Mouse (Mus musculus) brain, adult 2 months (tissue): Measurements from ENCODE around the gene Cdc42ep2.

Source experiments
- DNase-seq: peaks from one replicate; pipeline ENCODE4 v3.0.0; 2011; ENCODE audit warnings: low read depth, low spot score

The Cdc42ep2 gene

DNA sequence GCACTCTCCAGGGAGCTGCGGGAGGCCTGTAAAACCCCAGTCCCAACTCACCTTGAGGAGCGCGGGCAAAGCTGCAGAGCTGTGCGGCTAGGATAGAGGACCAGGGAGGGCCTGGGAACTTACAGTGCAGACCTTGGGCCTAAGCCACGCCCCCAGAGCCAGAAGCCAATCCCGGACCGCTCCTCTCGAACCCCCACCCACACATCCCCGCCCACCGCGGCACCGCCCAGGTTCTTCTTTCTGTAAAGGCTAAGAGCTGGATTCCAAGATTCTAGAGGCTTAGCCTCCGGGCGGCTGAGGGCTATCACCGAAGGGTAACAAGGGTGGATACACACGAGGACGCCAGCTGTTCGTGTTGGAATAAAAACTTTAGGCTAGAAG is at the start of gene Cdc42ep2:
Gene Cdc42ep2 (minus strand): TSS at position 104 of the 381 bp plus-strand sequence.
- DNase-seq: peak; percentile 99

DNA sequence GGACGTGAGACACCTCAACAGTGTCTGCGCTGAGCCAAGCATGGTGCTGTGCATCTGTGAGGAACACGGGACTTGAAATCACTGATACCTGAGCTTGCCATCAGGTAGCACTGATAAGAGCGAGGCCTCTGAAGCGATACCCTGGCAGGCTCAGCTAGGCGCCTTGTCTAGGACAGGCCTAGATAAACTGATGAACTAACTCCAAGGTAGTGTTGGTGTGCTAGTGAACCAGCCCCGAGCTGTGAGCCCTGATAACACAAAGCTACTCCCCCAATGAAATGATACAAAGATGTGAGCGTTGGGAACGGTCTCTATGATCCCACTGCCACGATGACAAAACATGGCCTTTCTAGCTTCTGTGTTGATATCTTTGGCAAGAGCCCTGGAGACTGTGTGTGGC is 43.0 kb upstream of the Cdc42ep2 start:
- DNase-seq: no peak

DNA sequence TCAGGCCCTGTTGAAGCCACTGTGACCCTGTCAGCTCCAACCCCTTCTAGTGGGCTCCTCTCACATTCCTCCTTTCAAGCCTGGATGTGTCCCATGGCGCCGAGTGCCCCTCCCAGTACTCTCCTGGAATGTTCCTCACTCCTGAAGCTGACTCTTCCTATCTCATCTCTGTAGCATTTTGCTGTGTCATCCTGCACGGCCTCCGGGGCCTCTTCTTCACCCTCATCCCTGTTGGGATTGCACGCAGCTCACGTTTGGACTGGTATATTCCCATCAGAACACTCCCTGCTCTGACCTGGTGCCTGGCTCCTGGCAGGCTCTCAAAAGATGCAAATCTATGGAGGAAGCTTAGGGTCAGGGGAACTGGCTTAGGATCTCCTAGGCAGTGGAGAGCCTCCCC is 42.2 kb upstream of the Cdc42ep2 start:
- no peak for DNase-seq

GRCm38 (mm10) chr19:5965910-5966309 is 41.3 kb upstream of the Cdc42ep2 start:
- DNase-seq: no peak

GRCm38 (mm10) chr19:5965280-5965679 is 40.7 kb upstream of the Cdc42ep2 start:
- peak; percentile 89 for DNase-seq

DNA sequence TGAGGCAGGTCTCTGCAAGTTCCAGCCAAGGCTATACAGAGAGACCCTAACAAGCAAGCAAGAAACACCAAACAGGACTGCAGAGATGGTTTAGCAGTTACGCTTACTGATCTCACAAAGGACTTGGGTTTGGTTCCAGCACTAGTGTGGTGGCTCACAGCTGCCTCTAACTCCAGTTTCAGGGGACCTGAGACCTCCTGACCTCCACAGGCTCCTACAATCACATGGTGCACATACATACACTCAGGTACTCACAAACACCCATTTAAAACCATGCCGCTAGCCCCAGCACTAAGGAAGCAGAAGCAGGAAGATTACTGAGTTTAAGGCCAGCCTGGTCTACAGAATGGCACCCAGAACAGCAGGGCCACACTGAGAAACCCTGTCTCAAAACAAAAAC is 40.2 kb upstream of the Cdc42ep2 start:
- no peak for DNase-seq

GRCm38 (mm10) chr19:5963883-5964562 is 39.4 kb upstream of the Cdc42ep2 start, which contains the start of gene Pola2:
Pola2 (minus strand) TSS chr19:5964202.
- peak; percentile 92 for DNase-seq

DNA sequence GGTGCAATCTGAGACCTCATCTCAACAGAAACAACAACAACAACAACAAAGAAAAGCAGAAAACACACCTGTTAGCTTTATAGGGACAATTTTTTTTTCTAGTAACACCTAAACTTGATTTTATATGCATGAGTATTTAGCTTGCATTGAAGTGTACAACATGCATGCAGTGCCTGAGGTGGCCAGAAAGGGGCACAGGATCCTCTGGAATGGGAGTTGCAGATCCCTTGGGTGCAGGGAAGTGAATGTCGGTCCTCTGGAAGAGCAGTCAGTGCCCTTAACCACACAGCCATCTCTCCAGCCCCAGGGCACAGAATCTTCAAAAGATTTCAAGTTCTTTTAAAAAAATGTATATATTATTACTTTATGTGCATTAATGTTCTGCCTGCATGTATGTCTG is 38.0 kb upstream of the Cdc42ep2 start:
- no peak for DNase-seq

DNA sequence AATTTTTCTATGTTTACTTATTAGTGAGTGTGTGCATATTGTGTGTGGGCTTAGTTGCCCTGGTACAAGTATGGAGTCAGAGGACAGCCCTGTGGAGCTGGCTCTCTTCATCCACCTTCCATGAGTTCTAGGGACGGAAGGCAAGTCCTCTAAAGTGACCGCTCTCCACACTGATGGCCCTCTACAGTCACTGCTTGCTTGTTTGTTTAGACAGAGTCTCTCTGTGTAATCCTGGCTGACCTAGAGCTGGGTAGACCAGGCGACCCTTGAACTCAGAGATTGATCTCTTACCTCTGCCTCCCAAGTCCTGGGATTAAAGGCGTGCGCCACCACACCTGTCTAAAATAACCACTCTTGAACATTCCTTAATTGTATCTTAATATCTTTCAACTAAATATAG is 32.8 kb upstream of the Cdc42ep2 start:
- DNase-seq: no peak

GRCm38 (mm10) chr19:5956685-5957084 is 32.1 kb upstream of the Cdc42ep2 start:
- DNase-seq: peak; percentile 92

DNA sequence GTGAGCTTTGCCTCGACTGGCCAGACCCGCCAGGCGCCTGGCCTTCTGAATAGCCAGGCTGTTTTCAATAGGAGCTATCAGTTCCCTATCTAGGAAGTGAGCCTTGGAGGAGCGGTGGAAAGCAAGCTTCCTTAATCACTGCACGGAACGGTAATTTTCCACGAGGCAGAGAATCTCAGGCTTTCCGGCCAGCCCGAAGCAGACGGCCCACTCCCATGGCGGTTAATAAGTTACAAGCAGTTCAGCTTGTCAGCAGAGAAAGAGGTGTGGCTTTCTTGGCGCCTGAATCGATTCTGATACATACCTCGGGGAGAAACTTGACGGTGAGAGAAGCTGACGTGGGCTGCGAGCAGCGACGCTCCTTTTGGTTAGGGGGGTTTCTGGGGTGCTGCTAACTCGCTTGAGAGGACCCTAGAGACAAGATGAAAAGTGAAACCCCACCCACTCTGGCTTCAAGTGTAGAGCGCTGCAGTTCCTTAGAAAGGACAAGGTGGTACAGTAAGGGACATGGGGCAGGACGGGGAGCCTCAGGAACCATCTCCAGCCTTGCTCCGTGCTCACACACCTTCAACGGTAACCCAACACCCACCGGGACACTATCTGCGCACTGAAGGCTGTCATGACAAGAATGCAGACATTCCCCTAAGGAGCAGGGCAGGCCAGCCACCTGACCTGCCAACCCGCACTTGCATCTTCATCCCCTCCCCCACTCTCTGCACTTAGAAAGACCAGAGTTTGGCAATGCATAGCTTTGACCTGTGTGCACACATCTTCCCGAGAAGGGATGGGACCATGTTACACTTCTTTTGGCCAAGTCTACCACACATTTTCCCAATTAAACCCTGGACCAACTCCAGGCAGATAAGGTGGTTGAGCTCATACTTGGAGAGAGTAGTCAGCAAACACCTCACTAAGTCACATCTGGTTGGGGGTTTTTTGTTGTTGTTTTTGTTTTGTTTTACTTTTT is 31.4 kb upstream of the Cdc42ep2 start:
- no peak for DNase-seq

DNA sequence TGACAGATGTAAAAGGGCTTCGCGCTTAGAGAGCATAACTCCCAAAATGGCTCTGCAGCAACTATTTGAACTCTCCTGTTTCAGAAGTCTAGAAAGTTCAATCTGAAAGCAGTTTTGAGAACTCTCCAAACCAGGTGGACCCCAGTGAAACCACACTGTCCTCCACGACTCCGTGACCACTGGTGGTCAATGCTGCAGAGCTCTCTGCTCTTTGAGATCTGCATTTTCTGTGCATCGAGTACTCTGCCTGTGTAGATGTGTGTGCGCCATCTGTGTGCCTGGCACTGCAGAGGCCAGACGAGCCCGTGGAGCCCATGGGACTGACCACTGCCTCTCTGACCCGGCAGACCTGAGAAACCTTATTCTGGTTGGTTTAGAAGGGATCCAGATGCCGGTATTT is 30.3 kb upstream of the Cdc42ep2 start:
- no peak for DNase-seq

- DNase-seq: no peak
These were observed 29.6 kb upstream of the Cdc42ep2 start for GRCm38 (mm10) chr19:5954031-5954710.

DNA sequence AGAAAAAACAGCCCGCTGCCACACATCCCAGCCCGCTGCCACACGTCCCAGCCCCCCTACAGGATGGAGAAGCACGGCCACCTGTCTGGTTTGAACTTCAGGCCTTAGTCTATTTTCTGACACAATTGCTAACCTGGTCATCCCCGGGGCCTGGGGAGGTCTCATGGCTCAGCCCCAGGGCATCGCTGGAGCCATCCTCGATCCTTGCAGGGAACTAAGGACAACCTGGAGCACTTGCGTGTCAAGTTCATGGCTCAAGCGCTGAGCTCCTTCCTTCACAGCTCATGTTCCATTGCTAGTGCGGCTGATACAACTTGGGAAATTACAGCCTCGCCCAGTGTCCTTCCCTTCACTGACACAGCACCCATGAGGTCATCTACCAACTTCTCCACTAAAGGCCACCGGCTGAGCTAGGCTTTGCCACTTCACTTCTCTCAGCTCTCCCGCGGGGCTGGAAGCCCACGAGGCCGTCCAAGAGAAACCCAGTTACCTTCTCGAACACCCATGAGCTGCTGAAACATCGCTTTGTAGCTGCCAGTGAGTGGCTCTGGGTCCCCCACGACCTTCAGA is 28.7 kb upstream of the Cdc42ep2 start:
- no peak for DNase-seq

- no peak for DNase-seq
These were observed 27.6 kb upstream of the Cdc42ep2 start for GRCm38 (mm10) chr19:5952071-5952691.

DNA sequence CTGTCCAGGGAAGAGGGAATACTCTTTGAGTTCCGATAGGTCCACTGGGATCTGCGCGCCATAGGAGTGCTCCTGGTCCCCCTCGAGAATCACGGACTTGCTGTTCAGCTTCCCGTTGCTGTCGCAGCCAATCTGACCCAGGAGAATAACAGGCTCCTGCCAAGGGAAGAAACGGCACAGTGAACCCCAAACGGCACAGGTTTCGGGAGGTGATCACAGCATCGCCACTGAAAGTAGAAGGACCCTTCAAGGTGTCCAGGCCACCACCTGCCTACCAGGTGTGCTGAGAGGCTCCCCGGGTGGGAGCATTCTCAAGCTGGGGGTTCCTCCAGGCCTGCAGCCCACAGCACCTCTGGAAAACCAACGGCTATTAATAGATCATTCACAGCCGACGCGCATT is 27.0 kb upstream of the Cdc42ep2 start:
- no peak for DNase-seq

DNA sequence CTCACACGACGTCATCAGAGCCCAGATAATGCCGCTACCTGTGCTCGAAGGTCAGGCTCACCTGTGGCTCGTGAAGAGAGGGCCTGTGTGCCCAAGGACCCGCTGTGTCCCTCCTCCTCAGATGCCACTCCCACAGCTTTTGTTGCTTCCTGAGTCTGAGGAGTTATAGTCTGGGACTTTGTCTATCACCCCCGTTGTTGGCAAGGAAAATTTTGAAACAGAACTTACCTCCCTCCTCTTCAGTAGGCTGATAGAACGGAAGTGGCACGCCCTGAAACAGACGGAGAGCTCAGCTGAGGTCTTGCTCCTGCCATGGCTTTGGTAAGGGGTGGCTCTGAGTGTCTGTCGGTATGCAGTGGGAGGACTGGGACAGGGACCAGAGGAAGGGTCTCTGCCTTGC is 25.6 kb upstream of the Cdc42ep2 start:
- DNase-seq: no peak

GRCm38 (mm10) chr19:5945891-5946290 is 21.3 kb upstream of the Cdc42ep2 start:
- no peak for DNase-seq

DNA sequence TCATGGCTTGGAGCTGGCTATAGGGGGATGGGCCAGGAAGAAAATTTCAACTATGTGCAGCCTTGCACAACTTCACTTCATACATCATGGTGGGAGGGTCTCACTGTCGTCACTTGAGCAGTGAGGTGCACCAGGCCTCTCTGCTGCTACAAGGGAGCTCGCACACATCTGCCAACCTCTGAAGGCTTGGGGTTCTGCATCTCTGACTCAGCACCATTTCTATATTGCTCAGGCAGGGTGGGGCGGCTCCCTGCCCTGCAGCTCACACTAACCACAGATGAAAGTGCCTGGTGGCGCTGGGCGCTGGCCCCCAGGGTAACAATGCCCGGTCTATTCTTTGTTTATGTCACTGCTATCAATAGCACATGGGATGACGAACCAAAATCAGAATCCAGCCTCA is 20.4 kb upstream of the Cdc42ep2 start:
- peak; percentile 89 for DNase-seq

DNA sequence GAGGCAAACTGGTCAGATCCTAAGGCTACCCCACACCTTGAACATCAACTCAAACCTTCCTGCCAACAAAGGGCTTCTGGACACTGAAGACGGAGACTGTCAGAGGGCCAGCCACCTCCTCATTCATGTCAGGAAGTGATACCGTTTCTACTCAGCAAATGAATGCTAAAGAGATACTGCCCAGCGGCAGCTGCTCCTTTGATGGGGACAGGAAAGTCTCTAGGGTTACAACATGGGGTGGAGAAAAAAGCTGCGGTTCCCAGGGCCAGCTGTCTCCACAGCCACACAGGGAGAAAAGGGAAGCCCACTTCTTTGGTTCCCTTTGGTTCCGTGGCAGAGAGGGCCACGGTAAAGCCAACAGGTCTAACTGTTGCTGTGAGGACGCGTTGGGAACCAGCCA is 19.5 kb upstream of the Cdc42ep2 start:
- no peak for DNase-seq

- DNase-seq: no peak
These were observed 18.8 kb upstream of the Cdc42ep2 start for GRCm38 (mm10) chr19:5943404-5943803.
